Mouse (Mus musculus) intestine, embryonic 15.5 days (tissue): ENCODE results near the gene Plxnb2. TPM values are rescaled to one million over a fixed set of nuclear protein-coding genes. Genes with fewer than 3 reads are reported as not detected.

Experiments
- ATAC-seq: fragments of 200-750 bp; cut with Nextera tagmentation; 2 replicates; pipeline ENCODE4 v1.8.0; 2017; ENCODE audit warnings: moderate TSS enrichment, moderate library complexity
- H3K27ac ChIP-seq: fragments of 300-500 bp; sonication (generic); 2 replicates; pipeline ENCODE4 v1.5.1; 2015; ENCODE audit warnings: mild to moderate bottlenecking, inconsistent platforms
- H3K27me3 ChIP-seq: fragments of 300-500 bp; sonication (generic); replicated peaks from 2 replicates; pipeline ENCODE4 v1.6.1; 2015; ENCODE audit warnings: inconsistent platforms
- H3K36me3 ChIP-seq: fragments of 300-500 bp; sonication (generic); 2 replicates; pipeline ENCODE4 v1.6.1; 2015; ENCODE audit warnings: inconsistent platforms
- H3K4me1 ChIP-seq: fragments of 300-500 bp; sonication (generic); replicated peaks from 2 replicates; pipeline ENCODE4 v1.6.1; 2015; ENCODE audit warnings: inconsistent platforms
- H3K4me2 ChIP-seq: fragments of 300-500 bp; sonication (generic); replicated peaks from 2 replicates; pipeline ENCODE4 v1.6.1; 2015; ENCODE audit warnings: mild to moderate bottlenecking, inconsistent platforms
- H3K4me3 ChIP-seq: fragments of 300-500 bp; sonication (generic); replicated peaks from 2 replicates; pipeline ENCODE4 v1.5.1; 2015; ENCODE audit warnings: inconsistent platforms
- H3K9ac ChIP-seq: fragments of 300-500 bp; sonication (generic); 2 replicates; pipeline ENCODE4 v1.6.1; 2015; ENCODE audit warnings: inconsistent platforms
- H3K9me3 ChIP-seq: fragments of 300-500 bp; sonication (generic); 2 replicates; pipeline ENCODE4 v1.6.1; 2016; ENCODE audit warnings: inconsistent platforms
- WGBS: fragments of 180-500 bp; shearing (Covaris S2); methylation state at CpG from one replicate; pipeline ENCODE4 v1.1.7; 2015; 5-methylcytosine and 5-hydroxymethylcytosine counted together
- polyA plus RNA-seq: library from polyadenylated mRNA; unstranded; fragments of >200 nt; fragmentation: Nextera tagmentation; extraction: Ambion mirVana; gene quantifications from 2 replicates; pipeline ENCODE4 v1.2.1, GENCODE M21; 2015

Gene Plxnb2
- polyA plus RNA-seq, 1 experiment from 2014 or later, result 107 TPM

- ATAC-seq, result no peak
- no peaks in the 10 kb centered on the region for H3K36me3 ChIP-seq
- 69% methylated on average over 24 of the region's 24 CpGs for WGBS
- no peaks in the 10 kb centered on the region for H3K9me3 ChIP-seq
- H3K9ac ChIP-seq, result no peak overlapping the region
- H3K4me1 ChIP-seq, result peaks cover 33% of the 10 kb centered on the region
- peaks cover 67% of the 10 kb centered on the region for H3K27me3 ChIP-seq
- peak overlapping the region; percentile 67; the same call in 1 of the 2 replicates for H3K4me2 ChIP-seq
- H3K4me3 ChIP-seq, result 0 out of 2 replicates have a peak overlapping the region, but pooled peaks have one; percentile 30
- no peak overlapping the region for H3K27ac ChIP-seq
Observed at GRCm38 (mm10) chr15:89145813-89146350, 34.7 kb downstream of the Plxnb2 start.

- Histone ChIP-seq H3K36me3 (no peaks in the 10 kb centered on the region), H3K27ac (no peak overlapping the region), H3K4me3 (no peak overlapping the region), H3K4me1 (peaks cover 38% of the 10 kb centered on the region), H3K27me3 (peaks cover 71% of the 10 kb centered on the region), H3K9me3 (no peaks in the 10 kb centered on the region), H3K9ac (no peak overlapping the region), H3K4me2 (no peak overlapping the region)
- no peak for ATAC-seq
- WGBS, result 81% methylated on average over 11 of the region's 11 CpGs
Observed at GRCm38 (mm10) chr15:89144965-89145364, 35.6 kb downstream of the Plxnb2 start.

DNA sequence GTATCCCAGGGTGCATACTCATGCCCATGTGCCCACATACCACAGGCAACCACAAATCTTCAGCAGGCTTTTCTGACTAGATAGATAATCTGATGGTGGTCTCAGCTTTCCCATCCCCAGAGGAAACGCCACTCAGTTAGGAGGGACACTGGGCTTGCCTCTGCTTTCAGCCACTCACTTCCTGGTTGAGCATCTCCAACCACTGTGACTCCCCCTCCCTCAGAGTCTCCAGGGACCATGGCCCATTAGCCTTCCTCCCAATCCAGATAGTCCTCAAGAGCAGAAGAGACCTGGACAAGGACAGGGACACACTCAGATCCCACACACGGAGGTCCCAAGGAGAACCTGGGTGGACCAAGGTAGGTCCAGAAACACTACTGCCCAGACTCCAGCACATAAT is 37.5 kb downstream of the Plxnb2 start:
- Histone ChIP-seq H3K4me3 (no peak overlapping the region), H3K27ac (no peak overlapping the region), H3K9me3 (no peaks in the 10 kb centered on the region), H3K27me3 (peaks cover 61% of the 10 kb centered on the region), H3K36me3 (no peaks in the 10 kb centered on the region), H3K4me2 (no peak overlapping the region), H3K9ac (no peak overlapping the region), H3K4me1 (peaks cover 31% of the 10 kb centered on the region)
- ATAC-seq, result no peak
- 75% methylated on average over 2 of the region's 2 CpGs for WGBS

GRCm38 (mm10) chr15:89141905-89142304 is 38.7 kb downstream of the Plxnb2 start:
- Histone ChIP-seq H3K4me3 (no peak overlapping the region), H3K9me3 (no peaks in the 10 kb centered on the region), H3K4me1 (peaks cover 25% of the 10 kb centered on the region), H3K36me3 (no peaks in the 10 kb centered on the region), H3K27ac (no peak overlapping the region), H3K27me3 (peaks cover 56% of the 10 kb centered on the region), H3K4me2 (no peak overlapping the region), H3K9ac (no peak overlapping the region)
- ATAC-seq, result no peak
- 51% methylated on average over 4 of the region's 4 CpGs for WGBS

DNA sequence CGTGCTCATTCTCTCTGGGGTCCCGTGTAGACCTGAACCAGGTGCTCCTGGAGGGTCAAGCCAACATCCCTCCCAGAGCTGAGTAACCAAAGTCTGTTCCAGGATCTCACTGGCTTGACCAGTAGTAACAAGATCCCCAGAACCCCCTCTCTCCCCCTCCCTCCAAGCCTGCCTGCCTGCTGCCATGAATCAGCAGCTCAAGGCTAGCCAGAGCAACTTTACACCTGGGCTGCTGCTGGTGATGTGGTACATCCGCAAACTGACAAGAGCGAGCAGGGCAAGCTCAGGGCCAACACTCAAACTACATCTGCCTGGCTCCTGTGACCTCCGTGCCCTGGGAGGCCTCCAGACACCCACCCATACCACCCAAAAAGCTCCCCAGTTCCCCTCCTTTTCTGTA is 39.1 kb downstream of the Plxnb2 start:
- no peak overlapping the region for H3K9ac ChIP-seq
- ATAC-seq, result no peak
- H3K36me3 ChIP-seq, result no peaks in the 10 kb centered on the region
- no peak overlapping the region for H3K4me2 ChIP-seq
- H3K4me3 ChIP-seq, result no peak overlapping the region
- no peaks in the 10 kb centered on the region for H3K9me3 ChIP-seq
- 25% methylated on average over 5 of the region's 5 CpGs for WGBS
- no peak overlapping the region for H3K27ac ChIP-seq
- H3K27me3 ChIP-seq, result peaks cover 52% of the 10 kb centered on the region
- peaks cover 20% of the 10 kb centered on the region for H3K4me1 ChIP-seq

GRCm38 (mm10) chr15:89140659-89141252 is 39.8 kb downstream of the Plxnb2 start, which contains the start of gene Mapk12:
Gene Mapk12 (minus strand): TSS chr15:89140703.
- Histone ChIP-seq H3K36me3 (no peaks in the 10 kb centered on the region), H3K4me1 (peaks cover 18% of the 10 kb centered on the region)

DNA sequence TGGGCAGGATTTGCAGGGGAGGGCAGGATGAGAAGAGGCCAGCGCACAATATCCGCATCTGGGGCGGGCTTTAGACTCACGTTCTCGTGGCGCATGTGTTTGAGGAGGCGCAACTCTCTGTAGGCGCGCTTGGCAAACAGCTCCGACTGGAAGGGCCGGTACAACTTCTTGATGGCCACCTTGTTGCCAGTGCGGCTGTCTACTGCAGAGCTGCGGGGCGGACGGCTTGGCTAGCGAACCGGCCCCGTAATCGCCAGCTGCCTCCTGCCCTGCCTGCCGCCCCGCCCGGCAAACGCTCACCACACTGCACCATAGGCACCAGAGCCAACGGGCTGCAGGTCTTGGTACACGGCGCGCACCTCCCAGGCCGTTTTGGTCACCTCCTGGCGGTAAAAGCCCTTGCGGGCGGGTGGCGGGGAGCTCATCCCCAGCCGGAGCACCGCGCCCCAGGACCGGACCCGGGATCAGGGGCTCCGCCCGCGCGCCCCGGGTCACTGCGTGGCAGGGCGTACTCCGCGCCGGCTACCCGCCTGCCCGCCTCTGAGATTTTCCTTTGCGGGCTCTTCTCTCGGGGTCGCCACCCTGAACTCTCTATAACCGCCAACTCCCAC is 40.4 kb downstream of the Plxnb2 start:
- Histone ChIP-seq H3K27me3 (peaks cover 39% of the 10 kb centered on the region), H3K9me3 (no peaks in the 10 kb centered on the region), H3K4me3 (peak overlapping the region; percentile 43), H3K4me2 (peak overlapping the region; percentile 89), H3K4me1 (peaks cover 18% of the 10 kb centered on the region), H3K27ac (no peak overlapping the region), H3K9ac (peak overlapping the region; percentile 35), H3K36me3 (no peaks in the 10 kb centered on the region)
- under 1% methylated on average over 53 of the region's 53 CpGs for WGBS
- ATAC-seq, result peak; percentile 60

More at GRCm38 (mm10) chr15:89140659-89141252, 39.8 kb downstream of the Plxnb2 start, which contains the start of gene Mapk12:
- Histone ChIP-seq H3K9me3 (no peaks in the 10 kb centered on the region), H3K4me2 (peak within 1 kb of the TSS; percentile 89), H3K4me3 (peak within 1 kb of the TSS; percentile 43), H3K9ac (peak within 1 kb of the TSS; percentile 35), H3K27ac (no peak within 1 kb of the TSS), H3K27me3 (peaks cover 46% of the 10 kb centered on the region)
- peak; percentile 63 for ATAC-seq
- 1% methylated on average over 21 of the region's 21 CpGs for WGBS

- H3K4me3 ChIP-seq, result no peak overlapping the region
- no peaks in the 10 kb centered on the region for H3K9me3 ChIP-seq
- H3K27me3 ChIP-seq, result peaks cover 28% of the 10 kb centered on the region
- H3K4me2 ChIP-seq, result no peak overlapping the region
- no peaks in the 10 kb centered on the region for H3K36me3 ChIP-seq
- peaks cover 18% of the 10 kb centered on the region for H3K4me1 ChIP-seq
- WGBS, result 88% methylated on average over 6 of the region's 6 CpGs
- no peak overlapping the region for H3K9ac ChIP-seq
- ATAC-seq, result no peak
- H3K27ac ChIP-seq, result no peak overlapping the region
Observed at GRCm38 (mm10) chr15:89138531-89138930, 42.1 kb downstream of the Plxnb2 start.

GRCm38 (mm10) chr15:89138046-89138405 is 42.6 kb downstream of the Plxnb2 start:
- no peak for ATAC-seq
- Histone ChIP-seq H3K27ac (no peak overlapping the region), H3K27me3 (peaks cover 28% of the 10 kb centered on the region), H3K36me3 (no peaks in the 10 kb centered on the region), H3K4me3 (no peak overlapping the region), H3K4me2 (no peak overlapping the region), H3K4me1 (peaks cover 18% of the 10 kb centered on the region), H3K9ac (no peak overlapping the region), H3K9me3 (no peaks in the 10 kb centered on the region)
- WGBS, result 83% methylated on average over 7 of the region's 7 CpGs

- H3K4me2 ChIP-seq, result no peak overlapping the region
- no peak overlapping the region for H3K9ac ChIP-seq
- no peak for ATAC-seq
- no peak overlapping the region for H3K4me3 ChIP-seq
- 72% methylated on average over 11 of the region's 11 CpGs for WGBS
- H3K36me3 ChIP-seq, result no peaks in the 10 kb centered on the region
- H3K27ac ChIP-seq, result no peak overlapping the region
- peaks cover 28% of the 10 kb centered on the region for H3K27me3 ChIP-seq
- no peaks in the 10 kb centered on the region for H3K9me3 ChIP-seq
- peaks cover 18% of the 10 kb centered on the region for H3K4me1 ChIP-seq
Observed at GRCm38 (mm10) chr15:89137378-89138045, 43.1 kb downstream of the Plxnb2 start.

- Histone ChIP-seq H3K4me1 (peaks cover 16% of the 10 kb centered on the region), H3K4me2 (no peak overlapping the region), H3K9ac (no peak overlapping the region), H3K36me3 (no peaks in the 10 kb centered on the region), H3K9me3 (no peaks in the 10 kb centered on the region), H3K27ac (no peak overlapping the region), H3K27me3 (peaks cover 27% of the 10 kb centered on the region), H3K4me3 (no peak overlapping the region)
- ATAC-seq, result no peak
- WGBS, result 95% methylated on average over 5 of the region's 5 CpGs
Observed at GRCm38 (mm10) chr15:89136461-89137155, 44.0 kb downstream of the Plxnb2 start.

DNA sequence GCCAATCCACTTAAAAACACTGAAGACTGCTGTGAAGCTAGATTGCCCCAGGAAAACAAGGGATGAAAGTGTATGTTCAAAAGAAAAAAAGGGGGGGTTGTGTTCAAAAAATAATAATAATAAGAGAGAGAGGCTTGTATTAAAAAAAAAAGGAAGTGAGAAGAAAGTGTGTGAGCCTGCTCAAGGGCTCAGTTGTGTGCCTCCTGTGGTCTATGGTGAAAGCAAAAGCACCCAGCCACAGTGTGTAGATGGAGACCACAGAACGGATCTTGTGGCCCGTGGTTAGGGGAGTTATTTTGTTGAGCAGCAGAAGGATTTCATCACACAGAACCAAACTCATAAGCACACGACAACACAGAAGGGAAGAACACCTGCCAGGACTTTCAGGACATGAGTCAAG is 49.3 kb downstream of the Plxnb2 start:
- WGBS, result 86% methylated on average over 3 of the region's 3 CpGs

More for the DNA sequence above, 49.3 kb downstream of the Plxnb2 start:
- Histone ChIP-seq H3K9ac (no peak overlapping the region), H3K27ac (no peak overlapping the region), H3K36me3 (no peaks in the 10 kb centered on the region), H3K9me3 (no peaks in the 10 kb centered on the region), H3K4me2 (no peak overlapping the region), H3K27me3 (no peaks in the 10 kb centered on the region), H3K4me3 (no peak overlapping the region), H3K4me1 (peaks cover 16% of the 10 kb centered on the region)
- no peak for ATAC-seq
